Mouse (Mus musculus): ENCODE measurements around the gene Ndufa4l2. TPM values are rescaled to one million over a fixed set of nuclear protein-coding genes. Genes with fewer than 3 reads are reported as not detected.

Ndufa4l2 gene
- polyA plus RNA-seq (2015; fragmentation: Nextera tagmentation; extraction: Ambion mirVana): 74.4 and 77.3 TPM in 2 replicates

- Histone ChIP-seq H3K9ac (replicated peaks; ENCODE audit: low read length) (peak within 1 kb of the TSS; percentile 9; the same call in 1 of the 2 replicates), H3K36me3 (ENCODE audit: insufficient read depth, low read length) (peaks cover 17% of the 10 kb centered on the region), H3K4me1 (ENCODE audit: insufficient read depth, low read length) (peaks cover 70% of the 10 kb centered on the region), H3K27ac (ENCODE audit: low read length) (peak within 1 kb of the TSS; percentile 31; the same call in 1 of the 2 replicates), H3K4me2 (replicated peaks; ENCODE audit: low read depth, low read length) (peak within 1 kb of the TSS; percentile 52), H3K27me3 (ENCODE audit: insufficient read depth, low read length) (peaks cover 68% of the 10 kb centered on the region), H3K9me3 (ENCODE audit: low read length) (no peaks in the 10 kb centered on the region), H3K4me3 (ENCODE audit: low read length) (peak within 1 kb of the TSS; percentile 17)
- WGBS: 16% methylated on average over 6 of the region's 6 CpGs
- ATAC-seq (ENCODE audit: low FRiP score, low TSS enrichment): no peak
These were observed at the start of gene Ndufa4l2 for GRCm38 (mm10) chr10:127514764-127515163. Ndufa4l2 (plus strand) TSS chr10:127514967.

GRCm38 (mm10) chr10:127471281-127471988, 43.3 kb upstream of the Ndufa4l2 start:
- Histone ChIP-seq H3K4me3 (ENCODE audit: low read length) (no peak overlapping the region), H3K27me3 (ENCODE audit: insufficient read depth, low read length) (no peaks in the 10 kb centered on the region), H3K9me3 (ENCODE audit: low read length) (no peaks in the 10 kb centered on the region), H3K4me2 (replicated peaks; ENCODE audit: low read depth, low read length) (no peak overlapping the region), H3K4me1 (ENCODE audit: insufficient read depth, low read length) (0 out of 2 replicates have a peak, but pooled peaks cover 4% of the 10 kb centered on the region), H3K27ac (ENCODE audit: low read length) (peak overlapping the region; percentile 8; the same call in 1 of the 2 replicates), H3K36me3 (ENCODE audit: insufficient read depth, low read length) (peaks cover 24% of the 10 kb centered on the region), H3K9ac (replicated peaks; ENCODE audit: low read length) (no peak overlapping the region)
- WGBS: 55% methylated on average over 15 of the region's 15 CpGs
- ATAC-seq (ENCODE audit: low FRiP score, low TSS enrichment): peak; percentile 67; the same call in 1 of the 2 replicates

GRCm38 (mm10) chr10:127472722-127473121, 42.0 kb upstream of the Ndufa4l2 start:
- 0 out of 2 replicates have a peak, but pooled peaks cover 14% of the 10 kb centered on the region for H3K4me1 ChIP-seq (ENCODE audit: insufficient read depth, low read length)
- no peak overlapping the region for H3K4me2 ChIP-seq (replicated peaks; ENCODE audit: low read depth, low read length)
- no peak overlapping the region for H3K4me3 ChIP-seq (ENCODE audit: low read length)
- H3K36me3 ChIP-seq (ENCODE audit: insufficient read depth, low read length): peaks cover 19% of the 10 kb centered on the region
- 89% methylated on average over 9 of the region's 9 CpGs for WGBS
- no peaks in the 10 kb centered on the region for H3K27me3 ChIP-seq (ENCODE audit: insufficient read depth, low read length)
- no peak overlapping the region for H3K27ac ChIP-seq (ENCODE audit: low read length)
- H3K9ac ChIP-seq (replicated peaks; ENCODE audit: low read length): no peak overlapping the region
- no peaks in the 10 kb centered on the region for H3K9me3 ChIP-seq (ENCODE audit: low read length)
- ATAC-seq (ENCODE audit: low FRiP score, low TSS enrichment): no peak

- H3K36me3 ChIP-seq (ENCODE audit: insufficient read depth, low read length): peaks cover 18% of the 10 kb centered on the region
- no peaks in the 10 kb centered on the region for H3K9me3 ChIP-seq (ENCODE audit: low read length)
- H3K27me3 ChIP-seq (ENCODE audit: insufficient read depth, low read length): no peaks in the 10 kb centered on the region
- H3K4me2 ChIP-seq (replicated peaks; ENCODE audit: low read depth, low read length): no peak overlapping the region
- no peak for ATAC-seq (ENCODE audit: low FRiP score, low TSS enrichment)
- WGBS: 93% methylated on average over 4 of the region's 4 CpGs
- no peak overlapping the region for H3K9ac ChIP-seq (replicated peaks; ENCODE audit: low read length)
- H3K4me1 ChIP-seq (ENCODE audit: insufficient read depth, low read length): 0 out of 2 replicates have a peak, but pooled peaks cover 15% of the 10 kb centered on the region
- no peak overlapping the region for H3K4me3 ChIP-seq (ENCODE audit: low read length)
- H3K27ac ChIP-seq (ENCODE audit: low read length): no peak overlapping the region
These were observed 39.6 kb upstream of the Ndufa4l2 start for GRCm38 (mm10) chr10:127475175-127475574.

GRCm38 (mm10) chr10:127476541-127476940, 38.2 kb upstream of the Ndufa4l2 start:
- no peaks in the 10 kb centered on the region for H3K27me3 ChIP-seq (ENCODE audit: insufficient read depth, low read length)
- peak; percentile 58; the same call in 1 of the 2 replicates for ATAC-seq (ENCODE audit: low FRiP score, low TSS enrichment)
- H3K4me2 ChIP-seq (replicated peaks; ENCODE audit: low read depth, low read length): no peak overlapping the region
- 34% methylated on average over 3 of the region's 3 CpGs for WGBS
- H3K9me3 ChIP-seq (ENCODE audit: low read length): no peaks in the 10 kb centered on the region
- H3K4me1 ChIP-seq (ENCODE audit: insufficient read depth, low read length): 0 out of 2 replicates have a peak, but pooled peaks cover 11% of the 10 kb centered on the region
- 0 out of 2 replicates have a peak overlapping the region, but pooled peaks have one; percentile 17 for H3K27ac ChIP-seq (ENCODE audit: low read length)
- H3K36me3 ChIP-seq (ENCODE audit: insufficient read depth, low read length): peaks cover 19% of the 10 kb centered on the region
- H3K9ac ChIP-seq (replicated peaks; ENCODE audit: low read length): no peak overlapping the region
- H3K4me3 ChIP-seq (ENCODE audit: low read length): no peak overlapping the region

- Histone ChIP-seq H3K9ac (replicated peaks; ENCODE audit: low read length) (no peak overlapping the region), H3K4me3 (ENCODE audit: low read length) (no peak overlapping the region), H3K4me2 (replicated peaks; ENCODE audit: low read depth, low read length) (no peak overlapping the region), H3K27ac (ENCODE audit: low read length) (peak overlapping the region; percentile 17; the same call in 1 of the 2 replicates), H3K9me3 (ENCODE audit: low read length) (no peaks in the 10 kb centered on the region), H3K27me3 (ENCODE audit: insufficient read depth, low read length) (no peaks in the 10 kb centered on the region), H3K36me3 (ENCODE audit: insufficient read depth, low read length) (peaks cover 21% of the 10 kb centered on the region), H3K4me1 (ENCODE audit: insufficient read depth, low read length) (0 out of 2 replicates have a peak, but pooled peaks cover 11% of the 10 kb centered on the region)
- ATAC-seq (ENCODE audit: low FRiP score, low TSS enrichment): no peak
- 62% methylated on average over 7 of the region's 7 CpGs for WGBS
These were observed 37.5 kb upstream of the Ndufa4l2 start for GRCm38 (mm10) chr10:127477301-127477700.

GRCm38 (mm10) chr10:127479131-127479530, 35.6 kb upstream of the Ndufa4l2 start:
- Histone ChIP-seq H3K9ac (replicated peaks; ENCODE audit: low read length) (no peak overlapping the region), H3K27ac (ENCODE audit: low read length) (no peak overlapping the region), H3K27me3 (ENCODE audit: insufficient read depth, low read length) (no peaks in the 10 kb centered on the region), H3K4me3 (ENCODE audit: low read length) (no peak overlapping the region), H3K36me3 (ENCODE audit: insufficient read depth, low read length) (peaks cover 12% of the 10 kb centered on the region), H3K9me3 (ENCODE audit: low read length) (no peaks in the 10 kb centered on the region), H3K4me2 (replicated peaks; ENCODE audit: low read depth, low read length) (no peak overlapping the region), H3K4me1 (ENCODE audit: insufficient read depth, low read length) (0 out of 2 replicates have a peak, but pooled peaks cover 11% of the 10 kb centered on the region)
- ATAC-seq (ENCODE audit: low FRiP score, low TSS enrichment): no peak
- WGBS: 93% methylated on average over 4 of the region's 4 CpGs

GRCm38 (mm10) chr10:127480833-127481813, 33.6 kb upstream of the Ndufa4l2 start:
- peak; percentile 53; the same call in 1 of the 2 replicates for ATAC-seq (ENCODE audit: low FRiP score, low TSS enrichment)
- no peaks in the 10 kb centered on the region for H3K9me3 ChIP-seq (ENCODE audit: low read length)
- no peak overlapping the region for H3K9ac ChIP-seq (replicated peaks; ENCODE audit: low read length)
- H3K4me3 ChIP-seq (ENCODE audit: low read length): no peak overlapping the region
- WGBS: 82% methylated on average over 19 of the region's 19 CpGs
- H3K27me3 ChIP-seq (ENCODE audit: insufficient read depth, low read length): no peaks in the 10 kb centered on the region
- no peak overlapping the region for H3K4me2 ChIP-seq (replicated peaks; ENCODE audit: low read depth, low read length)
- 0 out of 2 replicates have a peak, but pooled peaks cover 11% of the 10 kb centered on the region for H3K4me1 ChIP-seq (ENCODE audit: insufficient read depth, low read length)
- no peak overlapping the region for H3K27ac ChIP-seq (ENCODE audit: low read length)
- peaks cover 18% of the 10 kb centered on the region for H3K36me3 ChIP-seq (ENCODE audit: insufficient read depth, low read length)

- Histone ChIP-seq H3K4me2 (replicated peaks; ENCODE audit: low read depth, low read length) (no peak overlapping the region), H3K27me3 (ENCODE audit: insufficient read depth, low read length) (no peaks in the 10 kb centered on the region), H3K4me1 (ENCODE audit: insufficient read depth, low read length) (0 out of 2 replicates have a peak, but pooled peaks cover 3% of the 10 kb centered on the region), H3K36me3 (ENCODE audit: insufficient read depth, low read length) (peaks cover 41% of the 10 kb centered on the region), H3K27ac (ENCODE audit: low read length) (no peak overlapping the region), H3K9ac (replicated peaks; ENCODE audit: low read length) (no peak overlapping the region), H3K4me3 (ENCODE audit: low read length) (no peak overlapping the region), H3K9me3 (ENCODE audit: low read length) (no peaks in the 10 kb centered on the region)
- 76% methylated on average over 10 of the region's 10 CpGs for WGBS
- ATAC-seq (ENCODE audit: low FRiP score, low TSS enrichment): 0 out of 2 replicates have a peak, but pooled peaks have one; percentile 29
These were observed 29.5 kb upstream of the Ndufa4l2 start for GRCm38 (mm10) chr10:127485235-127485634.

All from kidney, embryonic 16.5 days (tissue).